Mouse (Mus musculus) bone marrow, adult 2 months (tissue): ENCODE measurements around the gene Furin.

Experiments
- CTCF ChIP-seq: fragments of 200-500 bp; IDR thresholded peaks from 2 replicates; pipeline ENCODE4 v1.5.1; 2011; ENCODE audit warnings: low read length, control low read depth; ENCODE audit not compliant: control insufficient read depth, insufficient read depth
- POLR2A ChIP-seq: fragments of 200-500 bp; IDR thresholded peaks from 2 replicates; pipeline ENCODE4 v1.6.1; 2011; ENCODE audit warnings: low read depth, mild to moderate bottlenecking, control low read depth, low read length, borderline replicate concordance; ENCODE audit not compliant: control insufficient read depth

- no peak for TF ChIP-seq POLR2A
- TF ChIP-seq CTCF, result no peak
Measured at GRCm38 (mm10) chr7:80435594-80435993, 30.4 kb upstream of the Furin start.
